Mouse (Mus musculus) ES-E14 (cell line): ENCODE results near the gene Cylc2. TPM values are rescaled to one million over a fixed set of nuclear protein-coding genes. Genes with fewer than 3 reads are reported as not detected.

Experiments used
- DNase-seq: peaks from one replicate; pipeline ENCODE4 v3.0.0-alpha.2; 2013; ENCODE audit warnings: low read depth, low spot score
- H3K27ac ChIP-seq: 2 replicates; pipeline ENCODE4 v1.5.1; 2012; ENCODE audit warnings: low read depth, mild to moderate bottlenecking, low read length, moderate library complexity, mixed read lengths; ENCODE audit not compliant: poor library complexity, insufficient read depth, severe bottlenecking
- H3K36me3 ChIP-seq: 2 replicates; pipeline ENCODE4 v1.6.1; 2012; ENCODE audit warnings: mild to moderate bottlenecking, low read length, moderate library complexity, mixed read lengths; ENCODE audit not compliant: control insufficient read depth, poor library complexity, insufficient read depth, severe bottlenecking
- H3K4me1 ChIP-seq, 2 experiments: fragments of 150-350 bp in 1 of 2; sonication (generic) in 1 of 2; 2 replicates each; pipeline ENCODE4 v1.6.1; 2012; ENCODE audit warnings: low read length in 2 of 2, mild to moderate bottlenecking in 1 of 2, mixed read lengths in 1 of 2; ENCODE audit not compliant: control insufficient read depth in 2 of 2, insufficient read depth in 2 of 2, poor library complexity in 1 of 2
- H3K4me3 ChIP-seq, 2 experiments: fragments of 150-350 bp in 1 of 2; sonication (generic) in 1 of 2; 2 replicates each; pipeline ENCODE4 v1.5.1; 2012; ENCODE audit warnings: low read length in 2 of 2, low read depth in 1 of 2, mild to moderate bottlenecking in 1 of 2, mixed read lengths in 1 of 2; ENCODE audit not compliant: insufficient read depth in 1 of 2, poor library complexity in 1 of 2, severe bottlenecking in 1 of 2
- H3K9ac ChIP-seq: 2 replicates; pipeline ENCODE4 v1.6.1; 2012; ENCODE audit warnings: low read depth, mild to moderate bottlenecking, low read length, mixed read lengths; ENCODE audit not compliant: poor library complexity, insufficient read depth, severe bottlenecking
- H3K9me3 ChIP-seq: fragments of 150-350 bp; sonication (generic); 2 replicates; pipeline ENCODE4 v1.6.1; 2012; ENCODE audit warnings: low read depth, mild to moderate bottlenecking, low read length; ENCODE audit not compliant: control insufficient read depth, insufficient read depth
- CHD2 ChIP-seq: IDR thresholded peaks from 2 replicates; pipeline ENCODE4 v1.6.1; 2014; ENCODE audit warnings: mild to moderate bottlenecking, low read depth, low read length, inconsistent platforms
- HCFC1 ChIP-seq: IDR thresholded peaks from 2 replicates; pipeline ENCODE4 v1.6.1; 2012; ENCODE audit warnings: low read length, inconsistent platforms, borderline replicate concordance; ENCODE audit not compliant: insufficient read depth
- MAFK ChIP-seq: IDR thresholded peaks from 2 replicates; pipeline ENCODE4 v1.6.1; 2014; ENCODE audit warnings: mild to moderate bottlenecking, low read depth, low read length, inconsistent platforms; ENCODE audit not compliant: insufficient read depth
- ZC3H11A ChIP-seq: IDR thresholded peaks from 2 replicates; pipeline ENCODE4 v1.6.1; 2012; ENCODE audit warnings: low read depth, mild to moderate bottlenecking, inconsistent platforms, low read length, borderline replicate concordance
- ZNF384 ChIP-seq: IDR thresholded peaks from 2 replicates; pipeline ENCODE4 v1.6.1; 2012; ENCODE audit warnings: low read depth, low read length, inconsistent platforms
- in situ Hi-C, 2 experiments: fragments of 600-800 bp; cut with MboI; formaldehyde crosslinking; loops; one replicate each; pipeline ENCODE4 v1.15.1; 2025; ENCODE audit warnings: low sequenced_read_pairs in 2 of 2, inconsistent platforms in 1 of 2; ENCODE audit not compliant: unreplicated experiment in 2 of 2
- total RNA-seq: library from RNA; depleted of rRNA; stranded (reverse); fragments of 300-350 nt; gene quantifications from 2 replicates; pipeline ENCODE4 v1.2.3, GENCODE M21; 2012; rRNA removed

The Cylc2 gene
- not detected in 2 replicates for total RNA-seq

DNA sequence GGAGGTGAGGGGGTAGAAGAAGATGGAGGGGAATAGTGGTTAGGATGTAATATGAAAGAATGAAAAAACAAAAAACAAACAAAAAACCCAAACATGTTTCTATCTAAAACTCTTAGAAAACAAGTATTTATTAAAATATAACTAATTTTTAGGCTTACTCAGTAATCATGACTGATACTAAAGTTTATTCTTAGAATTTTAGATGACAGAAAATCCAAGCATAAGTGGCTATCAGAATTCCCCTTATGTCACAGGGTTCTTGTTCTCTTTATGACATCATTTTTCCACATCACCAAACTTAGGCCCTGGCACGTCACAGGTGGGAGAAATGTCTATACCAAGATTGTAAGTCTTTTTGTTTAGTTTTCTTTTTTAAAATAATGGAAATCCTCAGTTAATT, at the start of gene Cylc2:
Gene Cylc2, plus strand, starts transcription at position 301 of the 400 bp plus-strand sequence.
- Histone ChIP-seq H3K9ac (no peak within 1 kb of the TSS), H3K9me3 (no peaks in the 10 kb centered on the region), H3K4me3 (no peak within 1 kb of the TSS), H3K36me3 (no peaks in the 10 kb centered on the region), H3K4me1 (no peaks in the 10 kb centered on the region), H3K27ac (no peak within 1 kb of the TSS)
- in situ Hi-C loops: no loop called here
- DNase-seq: no peak
- TF ChIP-seq ZC3H11A (no peak), HCFC1 (no peak), MAFK (no peak), CHD2 (no peak), ZNF384 (no peak)
